9 mouse cellular contexts compared by ENCODE assay signal in the genomic region with DNA sequence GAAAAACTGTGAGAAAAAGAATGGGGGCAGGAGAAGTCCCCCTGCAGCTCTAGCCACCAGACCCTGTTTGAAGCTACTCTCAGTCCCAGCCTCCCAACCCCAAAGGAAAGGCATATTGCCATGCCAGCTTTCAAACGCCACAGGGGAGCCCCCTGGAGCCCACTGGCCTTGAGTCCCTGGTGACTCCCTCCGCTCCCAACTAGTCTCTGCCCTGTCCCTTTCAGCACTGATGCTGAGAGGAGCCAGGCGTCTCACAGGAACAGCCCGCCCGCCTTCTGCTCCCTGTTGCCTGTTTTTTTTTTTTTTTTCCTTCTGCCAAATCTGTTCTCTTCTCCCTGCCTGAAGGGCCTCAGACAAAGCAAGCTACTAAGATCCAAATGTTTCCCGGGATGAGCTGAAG. TPM values are rescaled to one million over a fixed set of nuclear protein-coding genes. Genes with fewer than 3 reads are reported as not detected.
DNase-seq lines count a peak whose midpoint lies in the region; ATAC-seq lines count a peak whose summit lies in the region.
"Had no signal": no experiment of that assay in that cellular context is flagged by ENCODE, and none has a peak within 500 bp of the region (broad histone marks: within the 10 kb centered on the region; RNA-seq: fewer than 3 reads in every experiment).

No protein-coding gene starts in this region.

- no peaks in the 10 kb centered on the region for H3K9me3 ChIP-seq in embryonic facial prominence, embryonic 15.5 days (replicated peaks)

- DNase-seq in frontal cortex, postnatal 25 days (ENCODE audit: low spot score in 2 of 2) = no peak
- peak; percentile 52 for DNase-seq in MN1 (ENCODE audit: low spot score)
- DNase-seq in layer of hippocampus, postnatal 36 days = peak; percentile 53 to 59
- DNase-seq in B cell, adult 2 months = no peak
- DNase-seq in adrenal gland, adult 8-10 months = no peak
- DNase-seq in ovary, postnatal 36 days (ENCODE audit: low spot score) = no peak

- H3K27me3 ChIP-seq in embryonic facial prominence, embryonic 15.5 days = no peaks in the 10 kb centered on the region

- peaks cover 14% of the 10 kb centered on the region for H3K36me3 ChIP-seq in embryonic facial prominence, embryonic 15.5 days

- H3K4me3 ChIP-seq in embryonic facial prominence, embryonic 15.5 days (replicated peaks) = no peak overlapping the region

- H3K27ac ChIP-seq in embryonic facial prominence, embryonic 15.5 days (replicated peaks) = peak overlapping the region; percentile 74
- H3K27ac ChIP-seq: liver, embryonic 14.5 days had no signal

- peak; percentile 88 for ATAC-seq in frontal cortex, adult (ENCODE audit: low TSS enrichment)
- ATAC-seq in embryonic facial prominence, embryonic 15.5 days (ENCODE audit: insufficient number of reproducible peaks, low FRiP score, low TSS enrichment, low read depth) = no peak

- H3K9ac ChIP-seq in embryonic facial prominence, embryonic 15.5 days = no peak overlapping the region
- H3K9ac ChIP-seq: liver, embryonic 14.5 days had no signal

- WGBS in embryonic facial prominence, embryonic 15.5 days = 22% methylated on average over 6 of the region's 6 CpGs

- no peak overlapping the region for H3K4me2 ChIP-seq in embryonic facial prominence, embryonic 15.5 days (replicated peaks)

- peaks cover 74% of the 10 kb centered on the region for H3K4me1 ChIP-seq in embryonic facial prominence, embryonic 15.5 days

RNA-seq across cellular contexts. Expression of a gene that starts 10.2 kb away (rescaled TPM):
- polyA plus RNA-seq in embryonic facial prominence, embryonic 15.5 days (2015; fragmentation: Nextera tagmentation; extraction: Ambion mirVana) = 168 and 169 TPM in 2 replicates
- total RNA-seq in layer of hippocampus, postnatal 36 days (2021) = 10 to 100 TPM; 11.5 to 16.2 TPM
- total RNA-seq in adrenal gland, adult 8-10 months (2022) = 10 to 100 TPM in 2 of 4 experiments, 1 to 10 TPM in 2; 6.7 to 16.2 (median 12.1) TPM

RNA-seq across cellular contexts. Expression of a gene that starts 30.8 kb away (rescaled TPM):
- 5.6 and 6.1 TPM in 2 replicates for polyA plus RNA-seq in embryonic facial prominence, embryonic 15.5 days (2015; fragmentation: Nextera tagmentation; extraction: Ambion mirVana)
- total RNA-seq in layer of hippocampus, postnatal 36 days (2021) = 1 to 10 TPM; 4.2 to 6.9 TPM
- 1 to 10 TPM; 6.1 to 8.6 (median 7.7) TPM for total RNA-seq in adrenal gland, adult 8-10 months (2022)

RNA-seq across cellular contexts. Expression of a gene that starts 41.3 kb away (rescaled TPM):
- 123 and 126 TPM in 2 replicates for polyA plus RNA-seq in embryonic facial prominence, embryonic 15.5 days (2015; fragmentation: Nextera tagmentation; extraction: Ambion mirVana)
- 10 to 100 TPM; 20.6 to 29.8 TPM for total RNA-seq in layer of hippocampus, postnatal 36 days (2021)
- total RNA-seq in adrenal gland, adult 8-10 months (2022) = 10 to 100 TPM; 29.1 to 52.2 (median 44.5) TPM

Comparison
In these comparisons a context has a peak if more than half of its experiments do, and no peak if none do; other contexts are left out.
1. DNase-seq: peak in MN1 (single experiment) and layer of hippocampus, postnatal 36 days (2 of 2); none in frontal cortex, postnatal 25 days (0 of 2), B cell, adult 2 months (0 of 2), adrenal gland, adult 8-10 months (single experiment) and ovary, postnatal 36 days (single experiment).